Mouse (Mus musculus) layer of hippocampus, adult 8-10 months (tissue): Measurements from ENCODE around the gene Prrt3. TPM values are rescaled to one million over a fixed set of nuclear protein-coding genes. Genes with fewer than 3 reads are reported as not detected.
A peak's percentile ranks its signal among the peaks of the same experiment; 100 is the strongest.

Experiments used
- DNase-seq, 2 experiments: peaks; one replicate each; pipeline ENCODE4 v3.0.0; 2022; ENCODE audit warnings: low spot score in 2 of 2
- total RNA-seq, 4 experiments: library from RNA; stranded (reverse); gene quantifications; 2 replicates each; pipeline ENCODE4 v1.2.4; 2022

Prrt3 gene
- total RNA-seq, 4 experiments from 2014 or later = 45.3 to 51.3 (median 49.8) TPM

DNA sequence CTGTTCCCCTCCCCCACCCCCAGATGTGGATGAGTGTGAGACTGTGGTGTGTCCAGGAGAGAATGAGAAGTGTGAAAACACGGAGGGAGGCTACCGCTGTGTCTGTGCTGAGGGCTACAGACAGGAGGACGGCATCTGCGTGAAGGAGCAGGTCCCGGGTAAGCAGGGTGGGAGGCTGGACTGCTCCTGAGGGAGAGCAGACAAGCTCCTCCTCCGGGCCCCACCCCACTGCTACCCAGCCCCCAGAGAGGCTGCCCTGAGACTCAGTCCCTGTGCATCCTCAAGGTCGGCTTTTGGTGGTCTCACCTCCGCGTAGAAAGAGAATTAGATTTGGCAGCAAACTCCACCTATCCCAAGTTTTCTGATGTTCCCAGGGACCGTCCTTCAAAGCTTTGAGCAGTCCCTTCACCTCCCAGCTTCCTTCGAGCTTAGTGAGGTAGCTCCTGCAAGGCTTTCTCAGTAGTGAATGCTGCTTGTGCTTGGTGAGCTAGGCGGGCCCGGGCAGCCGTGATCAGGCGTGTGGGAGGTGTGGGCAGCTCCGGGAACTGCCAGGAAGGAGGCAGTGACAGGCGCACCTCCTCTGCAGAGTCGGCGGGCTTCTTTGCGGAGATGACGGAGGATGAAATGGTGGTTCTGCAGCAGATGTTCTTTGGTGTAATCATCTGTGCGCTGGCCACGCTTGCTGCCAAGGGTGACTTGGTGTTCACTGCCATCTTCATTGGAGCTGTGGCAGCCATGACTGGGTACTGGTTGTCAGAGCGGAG lies 9.4 kb downstream of the Prrt3 start:
- DNase-seq = peak in 1 of 2 experiments; percentile 60

- DNase-seq = no peak
Observed at GRCm38 (mm10) chr6:113489410-113489809, 12.3 kb downstream of the Prrt3 start.

DNA sequence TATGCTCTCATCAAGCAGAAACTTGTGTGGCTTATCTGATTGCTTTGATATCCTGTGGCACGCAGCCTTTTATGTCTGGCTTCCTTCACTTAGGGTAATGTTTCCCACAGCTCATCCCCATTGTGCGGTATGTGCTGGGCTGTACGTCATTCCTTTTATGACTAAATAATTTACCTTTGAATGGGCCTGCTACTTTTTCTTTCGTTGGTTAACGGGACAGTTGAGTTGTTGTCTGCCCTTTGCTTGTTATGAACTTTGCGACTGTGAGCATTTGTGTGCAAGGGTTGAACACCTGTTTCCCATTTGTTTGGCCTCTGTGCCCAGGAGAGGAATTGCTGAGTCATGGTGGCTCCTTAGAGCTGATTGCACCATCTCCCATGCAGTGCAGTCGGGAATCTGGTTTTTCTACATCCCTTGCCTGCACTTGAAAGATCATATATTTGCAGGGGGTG lies 14.6 kb downstream of the Prrt3 start:
- DNase-seq = no peak

DNA sequence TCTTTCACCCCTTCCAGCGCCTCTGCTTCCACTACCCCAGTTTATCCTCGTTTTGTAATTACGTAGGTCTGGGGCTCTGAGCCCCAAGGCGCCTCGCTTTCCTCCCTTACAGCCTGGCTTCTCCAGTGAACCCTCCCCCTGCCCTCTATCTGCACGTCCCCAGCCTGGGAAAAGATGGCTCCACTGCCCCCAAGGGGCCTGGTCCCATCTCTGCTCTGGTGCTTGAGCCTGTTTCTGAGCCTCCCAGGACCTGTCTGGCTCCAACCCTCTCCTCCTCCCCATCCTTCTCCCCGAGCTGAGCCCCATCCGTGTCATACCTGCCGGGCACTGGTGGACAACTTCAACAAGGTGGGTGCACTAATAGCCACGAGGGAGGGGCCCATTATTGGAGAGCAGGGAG lies 18.0 kb downstream of the Prrt3 start:
- no peak for DNase-seq

DNA sequence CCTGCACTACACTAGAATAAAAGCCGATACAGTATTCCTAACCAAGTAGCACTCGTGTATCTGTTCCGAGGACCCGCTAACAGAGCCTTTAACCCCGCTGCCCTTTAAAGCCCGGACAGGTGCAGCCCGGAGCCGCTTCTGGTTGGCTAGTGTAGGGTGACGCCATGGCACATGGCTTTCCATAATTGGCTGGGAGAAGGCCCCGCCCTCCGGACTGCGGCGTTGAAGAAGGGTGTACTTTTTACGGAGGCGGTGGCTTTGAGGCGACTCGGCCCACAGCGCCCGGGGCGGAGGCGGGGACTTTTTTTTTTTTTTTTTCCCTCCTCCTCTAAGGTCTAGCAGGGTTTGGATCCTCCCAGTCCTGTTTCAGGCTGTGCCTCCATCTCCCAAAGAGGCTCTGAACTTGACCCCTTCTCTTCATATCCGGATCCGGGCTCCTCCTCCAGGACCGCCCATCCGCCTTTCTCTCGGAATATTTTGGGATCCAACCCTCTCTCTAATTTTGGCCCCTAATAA lies 18.6 kb downstream of the Prrt3 start, which contains the start of gene Creld1:
TSS of gene Creld1 (plus strand) at position 198 of the 516 bp plus-strand sequence.
- peak; percentile 94 for DNase-seq

GRCm38 (mm10) chr6:113482477-113483099 lies 19.1 kb downstream of the Prrt3 start:
- DNase-seq = no peak

DNA sequence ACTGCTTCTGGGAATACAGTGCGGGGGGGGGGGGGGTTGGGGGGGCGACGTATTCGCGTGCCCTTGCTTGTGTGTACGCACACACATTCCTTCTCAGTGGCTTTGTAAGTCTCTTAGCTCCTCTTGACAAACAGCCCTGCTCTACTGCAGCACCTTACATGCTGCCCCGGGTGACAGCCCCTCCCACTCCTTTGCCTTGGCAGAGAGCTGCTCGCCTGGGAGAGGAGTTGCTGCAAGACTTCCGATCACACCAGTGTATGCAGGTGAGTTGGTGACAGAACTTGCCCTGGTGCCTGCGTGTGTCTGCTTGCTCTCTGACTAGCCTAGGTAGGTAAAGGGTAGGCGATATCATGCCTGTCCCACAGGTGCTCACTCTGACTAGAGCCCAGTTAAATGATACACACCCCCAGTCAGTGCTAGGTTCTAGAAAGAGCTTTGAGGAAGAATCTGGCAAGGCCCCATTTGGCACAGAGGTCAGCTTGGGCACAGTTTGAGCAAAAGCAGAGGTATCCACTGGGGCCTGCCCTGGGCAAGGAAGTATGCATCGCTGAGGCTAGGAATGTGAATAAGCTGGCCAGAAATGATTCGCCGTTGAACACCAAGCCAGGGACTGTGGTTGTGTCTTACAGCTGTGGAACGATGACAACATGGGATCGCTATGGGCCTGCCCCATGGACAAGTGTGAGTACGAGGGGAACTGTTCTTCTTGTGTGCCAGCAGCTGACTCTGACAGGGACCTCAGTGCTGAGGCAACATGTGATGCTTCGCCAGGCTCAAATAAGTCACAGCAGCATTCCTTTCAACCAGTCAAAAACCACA lies 21.0 kb downstream of the Prrt3 start:
- DNase-seq = no peak

DNA sequence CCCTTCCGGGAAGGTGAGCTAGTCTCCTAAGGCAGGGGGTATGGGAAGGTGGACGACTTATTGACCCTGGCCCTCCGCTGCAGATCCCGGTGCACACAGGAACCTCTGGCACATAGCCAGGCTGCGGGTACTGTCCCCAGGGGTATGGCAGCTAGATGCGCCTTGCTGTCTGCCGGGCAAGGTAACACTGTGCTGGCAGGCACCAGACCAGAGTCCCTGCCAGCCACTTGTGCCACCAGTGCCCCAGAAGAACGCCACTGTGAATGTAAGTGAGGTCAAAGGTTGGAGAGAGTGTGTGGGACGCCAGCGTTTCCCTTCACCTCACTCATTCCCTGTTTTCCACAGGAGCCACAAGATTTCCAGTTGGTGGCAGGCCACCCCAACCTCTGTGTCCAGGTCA lies 22.8 kb downstream of the Prrt3 start:
- DNase-seq = no peak

GRCm38 (mm10) chr6:113477353-113477752 lies 24.4 kb downstream of the Prrt3 start:
- DNase-seq = no peak

GRCm38 (mm10) chr6:113473715-113474114 lies 28.0 kb downstream of the Prrt3 start:
- DNase-seq = no peak

- DNase-seq = no peak
Observed at GRCm38 (mm10) chr6:113473246-113473645, 28.5 kb downstream of the Prrt3 start.

- DNase-seq = no peak
Observed at GRCm38 (mm10) chr6:113472061-113472460, 29.7 kb downstream of the Prrt3 start.

GRCm38 (mm10) chr6:113471297-113471936 lies 30.3 kb downstream of the Prrt3 start, which contains the start of gene Il17rc:
TSS of gene Il17rc (plus strand) at chr6:113471427.
- no peak for DNase-seq

- DNase-seq = peak in 1 of 2 experiments; percentile 64
Observed at GRCm38 (mm10) chr6:113469432-113469831, 32.3 kb downstream of the Prrt3 start.

DNA sequence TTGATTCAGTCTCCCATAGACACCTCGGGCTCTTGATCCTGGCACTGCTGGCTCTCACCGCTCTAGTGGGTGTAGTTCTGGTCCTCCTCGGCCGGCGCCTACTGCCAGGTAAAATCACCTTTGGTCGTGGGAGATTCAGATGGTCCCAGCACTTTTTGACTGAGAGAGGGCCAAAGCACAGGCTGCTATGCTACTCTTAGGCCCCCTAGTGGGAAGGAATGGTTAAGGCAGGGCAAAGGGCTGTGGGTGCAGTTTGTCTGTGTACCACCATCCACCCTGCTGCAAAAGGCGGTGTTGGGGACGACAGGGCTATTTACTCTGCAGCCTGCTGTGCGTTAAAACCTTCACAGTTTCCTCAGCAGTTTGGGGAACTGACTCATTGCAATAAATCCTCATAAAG lies 32.7 kb downstream of the Prrt3 start:
- no peak for DNase-seq

DNA sequence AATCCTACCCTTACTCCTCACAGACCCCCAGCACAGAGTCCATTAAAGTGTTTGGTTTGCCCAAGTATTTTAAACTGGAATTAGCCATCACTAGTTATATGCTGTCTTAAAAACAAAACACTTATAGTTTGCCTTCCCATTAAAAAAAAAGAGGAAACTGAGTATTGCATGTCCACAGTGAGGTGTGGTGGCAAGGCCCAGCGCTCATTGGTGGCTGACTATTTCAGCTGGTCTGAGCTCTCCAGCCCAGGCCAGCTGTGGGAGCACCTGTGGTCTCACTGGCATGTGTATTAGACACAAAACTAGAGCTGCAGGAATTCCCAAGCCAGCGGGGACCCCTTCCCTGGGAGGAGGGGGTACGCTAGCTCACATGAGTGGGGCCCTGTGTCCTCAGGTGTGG lies 33.2 kb downstream of the Prrt3 start:
- no peak for DNase-seq

DNA sequence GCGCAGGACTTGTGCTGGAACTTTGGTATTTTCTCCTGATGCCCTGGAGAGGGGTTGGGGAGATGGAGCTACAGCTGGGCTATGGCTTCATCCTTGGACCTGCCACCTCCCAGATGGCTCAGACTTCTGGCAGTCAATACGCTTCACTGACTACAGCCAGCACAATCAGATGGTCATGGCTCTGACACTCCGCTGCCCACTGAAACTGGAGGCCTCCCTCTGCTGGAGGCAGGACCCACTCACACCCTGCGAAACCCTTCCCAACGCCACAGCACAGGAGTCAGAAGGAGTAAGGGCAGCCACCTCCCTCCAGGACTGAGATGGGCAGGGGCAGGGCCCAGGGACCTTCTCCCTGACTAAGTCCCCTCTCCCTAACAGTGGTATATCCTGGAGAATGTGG lies 36.1 kb downstream of the Prrt3 start:
- DNase-seq = no peak

GRCm38 (mm10) chr6:113464040-113464439 lies 37.7 kb downstream of the Prrt3 start:
- DNase-seq = no peak

GRCm38 (mm10) chr6:113458635-113459034 lies 43.1 kb downstream of the Prrt3 start:
- DNase-seq = no peak

DNA sequence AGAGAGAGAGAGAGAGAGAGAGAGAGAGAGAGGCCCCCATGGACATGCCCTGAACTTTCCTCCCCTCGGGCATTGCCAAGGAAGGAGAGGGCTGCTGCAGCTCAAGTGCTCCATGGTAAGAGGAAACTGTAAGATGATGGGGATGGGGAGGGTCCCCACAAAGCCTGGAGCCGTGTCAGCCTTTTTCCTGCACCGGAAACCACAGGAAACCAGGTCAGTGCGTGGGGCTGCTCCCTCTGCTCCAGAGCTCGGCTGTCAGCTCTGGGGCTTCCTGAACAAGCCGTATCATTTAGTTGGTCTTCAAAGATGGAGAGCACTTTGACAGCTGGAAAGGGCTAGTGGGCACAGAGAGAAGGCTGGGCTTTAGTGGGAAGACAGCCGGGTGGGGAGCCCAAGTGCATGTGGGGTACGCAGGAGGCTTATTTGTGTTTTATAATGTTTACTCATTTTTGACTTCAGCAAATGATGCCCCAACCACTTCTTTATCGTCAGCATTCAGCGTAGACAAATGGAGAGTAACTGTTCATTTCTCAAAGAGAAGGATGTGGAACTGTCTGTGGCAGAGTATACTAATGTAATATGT lies 43.7 kb downstream of the Prrt3 start, which contains the start of gene Il17re:
TSS of gene Il17re (plus strand) at position 533 of the 583 bp plus-strand sequence.
- DNase-seq = no peak

GRCm38 (mm10) chr6:113455007-113455406 lies 46.7 kb downstream of the Prrt3 start:
- DNase-seq = no peak
